Mouse (Mus musculus): ENCODE results near the gene 9130213A22Rik.

Gene 9130213A22Rik

DNA sequence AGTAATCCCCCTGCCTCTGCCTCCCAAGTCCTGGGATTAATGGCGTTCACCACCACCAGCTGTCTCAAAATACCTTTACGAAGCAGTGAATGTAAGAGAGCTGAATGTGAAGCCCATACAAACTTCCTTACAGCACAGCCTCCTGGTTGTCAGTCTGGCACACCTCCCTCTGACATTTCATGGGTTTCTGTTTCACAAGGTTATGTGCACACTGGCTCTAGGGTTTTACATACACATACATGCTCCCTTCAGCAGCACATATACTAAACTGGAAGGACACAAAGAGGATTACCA lies 47.7 kb downstream of the 9130213A22Rik start:
- DNase-seq (ENCODE audit: low spot score in 2 of 2), result no peak

GRCm38 (mm10) chr11:69073951-69074775 lies 48.2 kb downstream of the 9130213A22Rik start:
- no peak for DNase-seq (ENCODE audit: low spot score in 2 of 2)

GRCm38 (mm10) chr11:69073065-69073888 lies 49.1 kb downstream of the 9130213A22Rik start:
- DNase-seq (ENCODE audit: low spot score in 2 of 2), result peak in 1 of 2 experiments; percentile 69

DNA sequence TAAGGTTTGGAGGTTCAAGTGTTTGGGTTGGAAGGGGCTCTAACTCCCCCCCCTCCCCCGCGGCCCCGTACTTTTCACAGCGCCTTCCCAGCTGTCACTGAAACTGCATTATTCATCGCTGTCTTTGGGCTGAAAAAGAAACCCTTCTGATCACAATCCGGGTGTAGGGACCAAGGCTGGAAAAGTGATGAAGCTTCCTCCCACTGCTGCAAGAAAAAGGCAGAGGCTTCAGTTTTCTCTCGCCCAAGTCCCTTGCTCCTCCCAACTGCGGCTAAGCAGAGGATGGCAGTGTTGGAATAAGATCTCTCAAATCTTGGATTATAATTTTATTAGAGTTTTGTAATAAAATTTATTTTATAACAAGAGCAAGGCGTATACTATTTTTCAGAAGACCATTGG lies 49.7 kb downstream of the 9130213A22Rik start:
- DNase-seq (ENCODE audit: low spot score in 2 of 2), result no peak

GRCm38 (mm10) chr11:69072234-69072633 lies 50.2 kb downstream of the 9130213A22Rik start:
- DNase-seq (ENCODE audit: low spot score in 2 of 2), result no peak

- DNase-seq (ENCODE audit: low spot score in 2 of 2), result no peak
These were observed 51.1 kb downstream of the 9130213A22Rik start for GRCm38 (mm10) chr11:69071262-69071661.

DNA sequence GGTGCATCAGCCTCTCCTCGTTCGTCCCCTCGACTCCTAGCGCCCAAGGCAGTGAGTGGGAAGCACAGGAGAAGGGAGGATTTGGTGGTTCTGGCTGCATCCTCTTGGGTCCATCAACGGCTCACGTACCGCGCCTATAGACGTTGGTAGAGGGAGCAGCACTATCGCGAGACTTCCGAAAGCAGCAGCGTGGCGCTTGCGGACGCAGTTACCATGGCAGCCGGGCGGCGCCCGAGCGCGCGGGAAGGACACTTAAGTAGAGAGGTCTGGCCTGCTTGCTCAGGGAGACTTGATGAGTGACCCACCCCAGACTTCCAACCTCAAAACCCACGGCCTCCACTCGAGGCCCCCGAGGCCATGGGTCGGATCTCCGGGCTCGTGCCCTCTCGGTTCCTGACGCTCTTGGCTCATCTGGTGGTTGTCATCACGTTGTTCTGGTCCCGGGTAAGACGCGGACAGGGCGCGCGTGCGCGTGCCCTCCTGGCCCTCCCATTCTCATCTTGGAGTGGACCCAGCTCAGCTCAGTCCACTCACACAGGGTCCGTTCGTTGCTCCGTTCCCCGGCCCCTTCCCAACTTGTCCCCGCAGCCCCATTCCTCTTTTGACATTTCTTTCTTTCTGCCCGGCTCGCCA lies 51.7 kb downstream of the 9130213A22Rik start, which contains the start of gene Tmem107:
TSS of gene Tmem107 (plus strand) at position 217 of the 633 bp plus-strand sequence.
- DNase-seq (ENCODE audit: low spot score in 2 of 2), result peak; percentile 90

- no peak for DNase-seq (ENCODE audit: low spot score in 2 of 2)
These were observed 52.3 kb downstream of the 9130213A22Rik start for GRCm38 (mm10) chr11:69070093-69070492.

Measured in frontal cortex, postnatal 25 days (tissue).